Mouse (Mus musculus) ES-CJ7 (cell line): ENCODE results near the gene Sfi1.
"Not testable (repeated sequence)": the region's sequence is repeated elsewhere in the genome, so short reads cannot be mapped to it uniquely, and the experiment has no call there.

Experiments
- DNase-seq: peaks from one replicate; pipeline ENCODE4 v3.0.0; 2011; ENCODE audit warnings: low read depth, low spot score

The Sfi1 gene

DNA sequence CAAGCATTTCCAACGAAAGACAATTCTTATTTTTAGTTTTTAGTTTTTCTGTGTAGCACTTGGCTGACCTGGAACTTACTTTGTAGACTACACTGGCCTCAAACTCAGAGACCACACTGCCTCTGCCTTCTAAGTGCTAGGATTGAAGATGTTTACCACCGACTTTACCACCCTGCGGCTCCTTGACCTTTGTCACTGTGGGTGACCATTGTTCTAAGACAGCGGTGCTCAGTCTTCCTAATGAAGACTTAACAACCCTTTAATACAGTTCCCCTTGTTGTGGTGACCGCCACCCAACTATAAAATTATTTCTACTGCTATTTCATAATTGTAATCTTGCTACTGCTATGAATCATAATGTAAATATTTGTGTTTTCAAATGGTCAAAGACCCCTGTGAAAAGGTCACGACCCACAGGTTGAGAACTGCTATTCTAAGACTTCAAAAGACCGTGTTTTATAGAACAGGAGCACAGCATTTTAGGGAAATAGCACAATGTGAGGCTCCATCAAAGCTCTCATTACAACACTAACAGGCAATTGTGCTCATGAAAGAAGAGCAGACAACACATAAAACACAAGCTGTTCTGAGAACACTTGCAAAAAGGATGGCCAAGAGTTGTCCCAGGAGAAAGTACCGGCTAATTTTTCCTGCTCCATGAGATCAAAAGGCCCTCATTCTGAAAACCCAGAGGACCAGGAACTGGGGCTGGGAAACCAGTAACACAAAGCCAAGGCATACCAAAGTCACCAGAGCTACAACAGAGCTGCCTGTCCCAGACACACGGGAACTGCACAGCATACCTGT is 47.7 kb downstream of the Sfi1 start:
- DNase-seq: peak; percentile 94

DNA sequence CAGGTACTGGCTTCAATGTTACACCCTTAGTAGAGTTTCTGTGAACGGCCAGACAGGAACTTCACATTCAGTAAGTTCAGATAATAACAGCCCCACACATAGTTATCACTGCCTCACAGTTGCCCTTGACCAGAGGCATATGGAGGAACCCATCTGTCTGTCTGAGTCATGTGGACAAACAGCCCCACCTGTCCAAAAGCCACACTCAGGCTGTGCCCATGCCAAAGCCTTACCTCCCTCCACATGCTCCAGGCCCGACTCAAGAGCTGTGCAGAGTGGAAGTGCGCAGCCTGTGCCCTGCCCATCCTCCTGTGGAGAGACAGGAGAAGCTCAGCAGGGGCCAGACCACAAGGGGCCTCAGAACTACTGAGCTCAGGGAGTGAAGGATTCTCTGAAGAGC is 49.3 kb downstream of the Sfi1 start:
- DNase-seq: not testable (repeated sequence)

DNA sequence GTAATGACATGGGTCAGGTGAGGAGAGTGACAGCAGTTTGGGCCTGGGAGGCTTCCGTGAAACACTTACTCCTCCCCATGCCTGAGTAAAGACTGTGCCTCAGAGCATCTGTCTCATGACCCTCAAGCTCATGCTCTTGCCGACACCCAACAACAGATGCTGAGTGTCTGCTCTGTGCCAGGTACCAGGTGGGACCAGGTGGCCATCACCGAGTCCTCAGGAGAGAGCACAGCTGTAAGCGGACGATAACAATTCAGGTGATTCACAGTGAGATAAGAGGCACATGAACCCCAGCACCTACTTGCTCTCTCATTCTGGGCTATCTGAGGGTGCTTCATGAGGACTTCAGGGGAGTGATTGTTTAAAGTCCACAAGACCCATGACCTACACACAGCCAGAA is 50.9 kb downstream of the Sfi1 start:
- DNase-seq: not testable (repeated sequence)

DNA sequence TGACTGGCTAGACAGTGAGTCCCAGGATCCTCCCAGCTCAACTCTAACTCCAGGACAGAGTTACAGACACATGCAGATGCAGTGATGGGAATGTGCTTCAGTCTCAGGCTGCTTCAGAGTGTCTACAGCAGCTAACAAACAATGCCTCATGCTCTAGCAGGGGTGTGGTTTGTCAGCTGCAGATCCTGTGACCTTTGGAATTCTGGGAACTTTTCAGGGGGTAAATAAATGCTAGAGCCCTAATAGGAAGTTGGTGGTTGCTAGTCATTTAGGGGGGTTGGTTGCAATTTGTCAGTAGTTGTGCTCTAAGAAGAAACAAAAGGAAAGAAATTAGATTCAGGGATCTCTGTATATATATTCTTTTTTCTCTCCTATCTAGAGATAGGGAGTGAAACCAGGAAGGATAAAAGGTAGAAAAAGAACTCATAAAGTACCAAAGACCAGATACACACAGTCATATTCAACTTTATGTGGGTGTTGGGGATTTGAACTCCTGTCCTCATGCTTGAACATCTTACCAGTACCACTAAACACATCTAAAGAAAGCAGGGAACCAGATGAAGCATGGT is 52.2 kb downstream of the Sfi1 start:
- not testable (repeated sequence) for DNase-seq

DNA sequence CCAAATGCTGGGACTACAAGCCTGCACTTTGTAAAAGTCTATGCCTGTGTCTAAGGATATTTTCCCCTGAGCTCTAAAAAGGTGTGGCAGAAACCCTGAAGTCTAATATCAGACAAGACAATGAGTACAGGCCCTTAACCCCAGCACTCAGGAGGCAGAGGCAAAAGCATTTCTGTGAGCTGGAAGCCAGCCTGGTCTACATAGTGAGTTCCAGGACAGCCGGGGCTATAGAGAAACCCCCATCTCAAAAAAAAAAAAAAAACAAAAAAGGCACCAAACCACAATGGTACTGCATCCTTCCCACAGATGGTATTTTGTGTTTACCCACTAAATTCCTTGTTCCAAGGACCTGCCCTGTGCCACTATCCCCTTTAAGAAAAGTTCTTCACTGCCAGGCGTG is 54.9 kb downstream of the Sfi1 start:
- not testable (repeated sequence) for DNase-seq

DNA sequence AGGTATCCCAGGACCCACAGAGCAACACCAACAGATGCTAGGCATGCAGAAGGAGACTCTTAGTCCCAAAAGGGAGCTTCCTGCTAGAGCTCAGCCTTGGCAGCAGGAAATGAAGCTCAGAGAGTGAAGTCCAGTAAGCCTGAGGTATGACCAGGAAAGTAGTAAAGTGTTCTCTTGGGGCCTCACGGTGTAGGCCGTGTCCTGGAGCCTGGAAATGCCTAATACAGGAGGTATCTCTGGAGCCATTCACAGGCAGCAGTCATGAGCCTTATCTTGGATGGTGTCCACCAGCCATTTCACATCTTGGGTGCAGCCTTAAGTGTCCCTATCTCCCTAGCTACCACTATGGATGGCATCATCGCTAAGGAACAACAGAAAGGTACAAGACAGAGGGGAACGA is 56.0 kb downstream of the Sfi1 start:
- DNase-seq: not testable (repeated sequence)

DNA sequence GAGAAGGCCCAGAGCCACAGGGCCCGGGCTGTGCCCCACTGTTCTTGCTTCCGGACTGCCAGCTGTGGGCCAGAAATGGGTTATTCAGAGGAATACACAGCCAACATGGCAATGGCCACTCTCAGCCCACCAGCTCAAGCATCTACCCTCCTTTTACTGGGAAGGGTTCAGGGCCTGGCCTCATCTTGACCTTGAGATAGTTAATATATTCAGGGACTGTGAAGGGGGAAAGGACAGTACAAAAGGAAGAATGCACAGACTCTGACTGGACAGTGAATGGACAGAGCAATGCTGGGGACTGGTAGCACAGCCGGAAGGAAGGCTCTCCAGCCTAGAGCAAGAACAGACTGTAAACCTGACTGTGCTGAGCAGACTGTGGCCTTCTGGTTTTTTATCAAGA is 57.3 kb downstream of the Sfi1 start:
- peak; percentile 37 for DNase-seq

DNA sequence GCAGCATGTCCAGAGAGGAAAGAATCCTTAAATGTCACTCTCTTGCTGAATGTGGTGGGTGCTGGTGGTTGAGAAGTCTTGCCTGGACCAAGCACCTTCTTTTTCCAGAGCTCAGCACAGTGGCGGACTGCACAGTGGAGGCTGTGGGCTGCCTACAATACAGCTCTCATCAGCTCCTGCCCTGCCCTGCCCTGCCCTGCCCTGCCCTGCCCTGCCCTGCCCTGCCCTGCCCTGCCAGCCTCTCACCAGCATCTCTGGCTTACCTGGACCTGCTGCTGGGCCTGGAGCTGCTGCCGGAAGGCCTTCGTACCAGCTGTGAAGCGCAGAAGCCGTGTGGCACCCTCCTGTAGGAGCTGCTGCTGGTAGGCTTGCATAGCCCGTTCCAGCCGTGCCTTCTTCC is 57.9 kb downstream of the Sfi1 start:
- DNase-seq: not testable (repeated sequence)

DNA sequence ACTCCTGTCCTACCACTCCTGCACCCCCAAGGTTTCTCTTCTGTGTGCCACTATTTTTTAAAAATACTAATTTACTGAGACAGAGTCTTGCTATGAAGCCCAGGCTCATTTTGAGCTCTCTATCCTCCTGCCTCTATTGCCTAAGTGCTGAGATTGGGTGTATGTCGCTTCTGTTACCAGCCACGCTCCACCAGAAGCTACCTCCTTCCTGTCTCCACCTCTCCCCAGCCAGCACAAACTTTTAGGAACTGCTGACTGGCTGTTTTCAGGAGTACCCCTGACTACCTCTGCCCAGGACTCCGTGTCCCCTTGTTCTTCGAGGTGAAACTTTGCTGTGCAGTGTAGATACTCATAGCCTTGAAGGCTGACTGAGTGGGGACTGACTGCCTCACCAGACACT is 59.9 kb downstream of the Sfi1 start:
- DNase-seq: not testable (repeated sequence)

DNA sequence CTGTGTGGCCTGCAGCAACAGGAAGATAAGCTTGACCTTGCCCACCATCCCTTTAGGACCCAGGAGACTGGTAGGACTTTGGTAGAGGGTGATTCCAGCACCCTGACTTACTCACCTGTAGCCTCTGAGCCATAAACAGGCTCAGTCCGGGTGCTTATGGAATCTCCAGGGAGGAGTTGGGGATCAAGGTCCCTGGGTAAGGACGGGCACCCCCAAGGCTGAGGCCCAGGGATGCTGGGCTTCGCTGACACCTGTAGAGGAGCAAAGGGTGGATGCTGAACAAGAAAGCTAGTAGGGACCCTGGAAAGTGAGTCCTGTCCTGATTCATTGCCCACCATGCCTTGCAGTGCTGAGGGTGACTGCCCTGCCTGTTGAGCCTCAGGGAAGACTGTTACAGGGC is 60.3 kb downstream of the Sfi1 start:
- not testable (repeated sequence) for DNase-seq

DNA sequence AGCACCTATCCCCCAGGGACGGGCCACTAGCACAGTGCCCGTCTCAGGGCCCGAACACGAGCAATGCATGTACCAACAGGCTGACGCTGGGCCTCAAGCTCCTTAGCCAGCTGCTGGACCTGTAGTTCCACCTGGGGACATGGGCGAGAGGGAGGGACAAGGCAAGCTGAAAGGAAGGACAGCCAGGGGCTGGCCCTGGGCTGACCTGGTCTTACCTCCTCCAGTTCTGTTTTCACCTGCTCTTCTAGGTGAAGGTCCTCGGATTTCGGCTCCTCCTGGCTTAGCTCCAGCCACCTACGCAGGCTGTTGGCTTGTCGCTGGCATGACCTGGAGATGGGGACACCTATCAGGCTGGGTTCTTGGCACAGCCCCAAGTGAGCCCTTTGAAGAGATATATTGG is 61.3 kb downstream of the Sfi1 start:
- DNase-seq: not testable (repeated sequence)

DNA sequence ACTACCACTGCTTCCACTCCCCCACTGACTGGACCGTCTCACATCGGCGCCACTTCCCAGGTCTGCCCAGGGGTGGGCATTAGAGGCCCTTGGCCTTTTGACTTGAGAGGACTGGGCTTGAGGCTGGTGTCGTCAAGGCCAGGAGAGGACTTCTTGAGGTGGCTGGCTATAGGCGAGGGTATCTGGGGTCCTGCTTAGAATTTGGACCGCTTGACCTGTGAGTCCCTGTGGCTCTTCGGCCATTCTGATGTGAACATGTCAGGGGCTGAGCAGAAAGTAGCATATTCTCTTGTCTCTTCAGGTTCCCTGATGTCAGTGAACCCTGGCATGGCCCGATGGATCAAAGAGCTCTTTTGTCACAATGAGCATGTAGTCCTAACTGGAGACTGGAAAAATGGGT is 63.4 kb downstream of the Sfi1 start:
- DNase-seq: not testable (repeated sequence)

DNA sequence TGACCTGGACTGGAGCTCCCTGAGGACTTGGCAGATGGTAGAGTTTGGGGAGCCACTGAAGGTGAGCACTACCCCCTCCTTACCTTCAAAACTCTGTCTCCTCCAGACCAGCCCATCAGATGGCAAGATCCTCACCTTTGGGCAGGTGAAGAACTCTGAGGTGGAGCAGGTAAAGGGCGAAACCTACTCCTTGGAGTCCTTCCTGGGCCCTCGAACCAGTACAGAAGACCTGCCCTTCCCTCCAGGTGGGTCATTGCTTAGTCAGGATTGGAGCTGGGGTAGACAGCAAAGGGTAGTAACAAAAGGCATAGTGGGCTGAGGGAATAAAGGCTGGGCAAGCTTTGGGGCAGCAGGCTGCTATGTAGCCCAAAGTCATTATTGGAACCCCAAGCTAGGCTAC is 64.0 kb downstream of the Sfi1 start:
- not testable (repeated sequence) for DNase-seq

DNA sequence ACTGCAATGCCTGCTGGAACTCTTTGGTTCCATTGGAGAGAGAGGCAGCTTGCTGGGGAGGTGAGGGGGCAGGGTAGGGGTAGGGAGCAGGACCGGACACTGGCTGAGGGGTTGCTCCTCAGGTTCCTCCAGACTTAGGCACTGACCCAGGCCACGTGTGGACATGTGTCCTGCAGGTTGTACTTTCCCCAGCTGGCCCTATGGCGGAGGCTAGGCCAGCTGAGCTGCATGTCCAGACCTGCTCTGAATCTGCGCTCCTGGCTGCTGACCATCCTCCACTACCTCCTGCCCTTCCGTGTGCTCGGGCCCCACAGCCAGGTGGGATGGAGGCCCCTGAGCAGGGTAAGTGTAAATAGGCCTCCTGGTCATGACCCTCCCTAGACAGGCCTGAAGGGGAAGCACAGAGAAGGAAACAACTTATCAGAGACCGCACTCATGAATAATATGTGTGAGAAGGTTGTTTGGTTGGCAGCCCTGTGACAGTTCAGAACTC is 65.9 kb downstream of the Sfi1 start:
- peak; percentile 50 for DNase-seq

DNA sequence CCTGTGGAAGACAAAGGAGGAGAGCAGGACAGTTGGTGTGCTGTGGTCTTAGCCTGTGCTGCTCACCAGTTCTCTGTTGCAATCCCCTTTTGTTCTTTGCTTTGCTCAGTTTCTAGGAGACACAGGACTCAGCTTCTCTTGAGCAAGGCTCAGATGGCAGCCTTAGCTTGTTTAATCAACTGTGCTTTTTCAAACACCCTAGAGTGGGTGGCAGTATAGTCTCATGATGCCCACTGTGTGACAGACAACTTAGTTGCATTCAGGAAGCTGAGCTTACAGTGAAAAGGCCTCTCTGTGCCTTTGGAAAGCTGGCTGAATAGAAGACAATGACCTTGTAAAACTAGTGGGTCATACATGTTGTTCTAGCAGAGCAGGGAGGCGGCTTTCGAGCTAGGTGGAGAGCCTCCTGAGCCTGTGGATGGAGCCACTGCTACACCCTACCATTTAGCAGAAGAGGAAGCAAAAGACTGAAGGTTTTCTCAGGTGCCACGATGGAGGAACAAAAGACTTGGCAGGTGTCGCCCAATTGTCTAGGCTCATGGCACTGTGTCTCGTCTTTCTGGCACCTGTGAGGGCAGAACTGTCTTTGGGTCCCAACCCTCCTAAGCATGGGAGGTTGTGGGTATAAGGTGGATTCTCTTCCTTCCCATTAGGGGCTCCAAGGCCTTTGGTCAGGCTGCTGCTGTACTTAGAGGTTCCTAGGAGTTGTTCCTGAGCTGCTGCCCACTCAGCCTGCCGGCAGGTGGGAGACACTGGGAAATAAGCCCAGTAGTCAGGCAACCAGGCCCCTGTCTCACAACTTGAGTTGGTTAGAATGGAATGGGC is 66.6 kb downstream of the Sfi1 start:
- peak; percentile 33 for DNase-seq

DNA sequence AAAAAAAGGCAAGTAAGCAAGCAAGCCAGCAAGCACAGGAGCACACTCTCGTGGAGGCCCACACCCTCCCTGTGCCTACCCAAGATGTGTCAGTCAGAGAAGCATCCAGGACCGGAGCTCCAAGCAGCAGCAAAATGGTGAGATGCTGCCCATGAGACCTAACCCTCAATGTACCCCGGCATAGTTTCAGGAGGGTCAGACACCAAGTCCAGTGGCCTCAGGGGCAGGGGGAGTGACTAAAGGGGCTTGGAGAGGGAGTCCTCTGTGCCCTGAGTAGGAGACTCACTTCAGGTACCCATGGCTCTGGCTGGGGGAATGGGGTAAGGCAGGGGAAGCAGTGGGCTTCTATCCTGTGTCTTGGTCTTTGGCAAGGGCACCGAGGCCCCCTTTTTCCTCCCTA is 67.3 kb downstream of the Sfi1 start:
- DNase-seq: not testable (repeated sequence)

DNA sequence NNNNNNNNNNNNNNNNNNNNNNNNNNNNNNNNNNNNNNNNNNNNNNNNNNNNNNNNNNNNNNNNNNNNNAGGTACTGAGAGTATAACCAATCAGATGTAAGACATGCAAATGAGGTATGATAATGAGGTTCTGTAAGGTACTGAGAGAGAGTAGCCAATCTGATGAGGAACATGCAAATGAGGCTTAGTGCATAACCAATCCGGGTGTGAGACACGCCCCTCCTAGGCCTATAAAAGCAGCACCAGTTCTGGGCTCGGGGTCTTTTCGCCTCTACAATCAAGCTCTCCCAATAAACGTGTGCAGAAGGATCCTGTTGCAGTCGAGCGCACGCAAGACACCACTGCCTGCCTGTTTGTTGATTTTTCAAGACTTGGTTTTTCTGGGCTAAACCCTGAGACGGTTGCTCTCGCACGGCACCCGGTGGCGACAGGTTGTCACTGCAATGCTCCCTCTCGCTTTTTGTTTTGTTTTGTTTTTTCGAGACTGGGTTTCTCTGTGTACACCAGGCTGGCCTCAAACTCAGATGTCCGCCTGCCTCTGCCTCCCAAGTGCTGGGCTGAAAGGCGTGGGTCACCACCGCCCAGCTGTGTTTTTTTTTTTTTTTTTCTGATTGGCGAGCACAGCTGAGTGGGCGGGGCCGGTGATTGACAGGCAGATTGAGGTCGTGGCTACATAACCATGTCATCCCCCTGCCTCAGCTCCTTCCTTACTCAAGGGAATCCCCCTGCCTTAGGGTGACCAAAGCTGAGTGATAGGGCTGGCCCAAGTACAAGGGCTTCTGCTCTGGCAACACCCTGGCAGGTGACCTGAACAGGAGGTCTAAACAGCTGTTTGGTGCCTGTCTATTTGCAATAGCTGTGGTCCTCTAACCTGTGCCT is 68.1 kb downstream of the Sfi1 start:
- DNase-seq: peak; percentile 62

DNA sequence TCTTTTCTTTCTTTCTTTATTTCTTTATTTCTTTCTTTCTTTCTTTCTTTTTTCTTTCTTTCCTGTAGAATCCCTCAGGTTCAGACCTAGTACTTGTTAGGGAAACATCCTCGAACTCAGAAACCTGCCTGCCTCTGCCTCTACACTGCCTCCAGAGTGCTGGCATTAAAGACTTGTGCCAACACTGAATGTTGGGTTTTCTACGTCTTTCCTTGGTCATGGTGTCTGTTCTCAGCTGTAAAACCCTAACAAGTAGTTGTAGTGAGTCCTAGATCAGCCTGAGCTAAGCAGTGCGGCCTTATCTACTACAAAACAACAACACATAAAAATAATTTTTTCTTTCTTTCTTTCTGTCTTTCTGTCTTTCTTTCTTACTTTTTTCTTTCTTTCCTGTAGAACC is 78.9 kb downstream of the Sfi1 start:
- DNase-seq: no peak

DNA sequence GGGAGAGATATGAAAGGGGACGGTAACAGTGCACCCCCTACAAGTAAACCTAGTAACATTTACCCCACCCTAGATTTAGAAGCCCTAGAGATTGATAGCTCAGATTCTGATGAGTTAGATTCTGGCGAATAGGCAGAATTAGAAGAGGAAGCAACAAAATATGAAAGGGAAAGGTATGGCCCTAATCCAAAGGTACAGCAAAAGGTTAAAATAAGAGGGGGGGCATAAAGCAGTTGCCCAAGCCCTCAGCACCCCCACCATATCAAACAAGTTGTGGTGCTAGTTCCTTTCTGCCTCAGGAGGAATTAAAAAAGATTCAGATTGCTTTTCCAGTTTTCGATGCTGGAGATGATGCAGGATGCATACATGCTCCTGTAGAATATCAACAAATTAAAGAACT is 87.1 kb downstream of the Sfi1 start:
- DNase-seq: no peak

DNA sequence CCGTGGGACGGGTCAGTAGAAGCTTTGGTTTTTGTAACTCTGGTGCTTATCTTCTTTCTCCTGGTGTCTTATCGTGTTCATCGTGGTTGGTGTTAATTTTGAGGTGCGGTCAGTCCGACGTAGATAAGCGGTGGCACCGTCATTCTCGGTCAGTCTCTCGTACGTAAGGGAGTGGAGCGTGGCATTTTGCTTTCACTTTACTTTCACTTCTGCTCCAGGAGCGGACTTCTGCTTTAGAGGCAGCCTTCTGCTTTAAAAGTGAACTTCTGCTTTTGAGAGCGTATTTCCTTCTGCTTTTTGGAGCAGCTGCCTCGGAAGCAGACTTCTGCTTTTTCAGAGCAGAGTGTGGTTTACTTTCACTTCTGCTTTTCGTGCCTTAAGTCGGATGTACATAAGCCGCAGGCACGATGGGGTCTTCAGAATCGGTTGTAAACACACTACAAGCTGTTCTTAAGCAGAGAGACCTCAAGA is 88.0 kb downstream of the Sfi1 start:
- DNase-seq: no peak
